Mouse (Mus musculus) lung, embryonic 14.5 days (tissue): ENCODE measurements at regions not wholly inside any gene's neighbourhood (a gene's known extent, or its start where the extent isn't known, plus 50 kb on each side); places are given as distances from the start of the nearest gene placed in this dataset.

Experiments used
- ATAC-seq: fragments of 200-750 bp; cut with Nextera tagmentation; 2 replicates; pipeline ENCODE4 v1.8.0; 2017; ENCODE audit warnings: mild to moderate bottlenecking, moderate TSS enrichment, moderate library complexity; ENCODE audit not compliant: insufficient read depth
- DNase-seq: peaks from one replicate; pipeline ENCODE4 v3.0.0-alpha.2; 2015
- H3K27ac ChIP-seq: fragments of 300-500 bp; sonication (generic); 2 replicates; pipeline ENCODE4 v1.5.1; 2014; ENCODE audit warnings: low read depth, mild to moderate bottlenecking, moderate library complexity
- H3K27me3 ChIP-seq: fragments of 300-500 bp; sonication (generic); 2 replicates; pipeline ENCODE4 v1.6.1; 2014; ENCODE audit warnings: low read length, control low read depth; ENCODE audit not compliant: insufficient read depth
- H3K36me3 ChIP-seq: fragments of 300-500 bp; sonication (generic); 2 replicates; pipeline ENCODE4 v1.6.1; 2014; ENCODE audit warnings: control low read depth; ENCODE audit not compliant: insufficient read depth
- H3K4me1 ChIP-seq: fragments of 300-500 bp; sonication (generic); 2 replicates; pipeline ENCODE4 v1.6.1; 2014; ENCODE audit warnings: antibody characterized with exemption, control low read depth; ENCODE audit not compliant: insufficient read depth
- H3K4me2 ChIP-seq: fragments of 300-500 bp; sonication (generic); 2 replicates; pipeline ENCODE4 v1.6.1; 2014; ENCODE audit warnings: mild to moderate bottlenecking
- H3K4me3 ChIP-seq: fragments of 300-500 bp; sonication (generic); 2 replicates; pipeline ENCODE4 v1.5.1; 2014; ENCODE audit warnings: low read depth, low read length
- H3K9ac ChIP-seq: fragments of 300-500 bp; sonication (generic); 2 replicates; pipeline ENCODE4 v1.6.1; 2014
- H3K9me3 ChIP-seq: fragments of 300-500 bp; sonication (generic); 2 replicates; pipeline ENCODE4 v1.6.1; 2016; ENCODE audit warnings: low read depth, low read length, control low read depth
- CTCF ChIP-seq: IDR thresholded peaks from 2 replicates; pipeline ENCODE4 v1.5.1; 2016; ENCODE audit warnings: antibody characterized with exemption, low read depth
- WGBS: fragments of 180-500 bp; shearing (Covaris S2); extraction: QIAGEN DNeasy Blood & Tissue Kit; methylation state at CpG from one replicate; pipeline ENCODE4 v1.1.7; 2014; 5-methylcytosine and 5-hydroxymethylcytosine counted together

DNA sequence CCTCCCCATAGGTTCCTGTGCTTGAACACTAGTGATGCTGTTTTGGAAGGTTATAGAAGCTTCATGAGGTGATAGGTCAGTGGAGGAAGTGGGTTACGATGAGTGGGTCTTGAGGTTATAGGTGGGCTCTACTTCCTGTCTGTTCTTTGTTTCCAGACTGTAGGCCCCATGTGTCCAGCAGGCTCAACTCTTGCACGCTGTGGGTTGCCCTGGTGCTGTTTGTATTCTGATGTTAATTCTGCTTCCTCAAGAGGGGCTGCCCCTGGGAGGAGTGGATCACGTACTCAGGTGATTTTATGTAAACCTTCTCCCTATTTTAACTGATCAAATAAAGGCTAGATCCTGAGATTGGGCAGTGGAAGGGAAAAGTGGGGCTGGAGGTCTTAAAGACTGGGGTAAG is 60.4 kb upstream of the Rap1gds1 start:
- Histone ChIP-seq H3K4me2 (no peak overlapping the region), H3K27ac (no peak overlapping the region), H3K4me3 (no peak overlapping the region), H3K9ac (no peak overlapping the region), H3K36me3 (no peaks in the 10 kb centered on the region), H3K27me3 (no peaks in the 10 kb centered on the region), H3K9me3 (no peaks in the 10 kb centered on the region), H3K4me1 (no peaks in the 10 kb centered on the region)
- DNase-seq (no peak), ATAC-seq (no peak)
- TF ChIP-seq CTCF: no peak
- WGBS: 63% methylated on average over 3 of the region's 3 CpGs

DNA sequence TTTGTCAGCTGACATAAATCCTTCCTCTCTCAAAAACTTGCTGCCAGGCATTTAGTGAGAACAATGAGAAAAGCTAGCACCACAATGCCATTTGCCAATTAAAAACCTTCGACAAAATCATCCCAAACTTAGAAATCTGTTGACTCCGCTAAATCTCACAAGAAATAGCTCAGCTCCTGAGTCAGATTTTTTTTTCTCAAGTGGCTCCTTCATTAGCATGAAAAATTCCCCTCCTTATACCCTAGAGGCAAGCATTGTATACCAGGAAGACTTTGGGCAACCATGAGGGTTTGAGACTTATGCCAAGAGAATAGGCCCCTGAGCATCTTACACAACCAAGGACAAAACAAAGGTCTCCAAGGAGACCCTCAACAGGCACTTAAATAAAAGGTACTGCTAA is 61.0 kb upstream of the Rap1gds1 start:
- no peaks in the 10 kb centered on the region for H3K36me3 ChIP-seq
- WGBS: 92% methylated on average over 2 of the region's 2 CpGs
- H3K4me3 ChIP-seq: no peak overlapping the region
- ATAC-seq: no peak
- no peak overlapping the region for H3K4me2 ChIP-seq
- TF ChIP-seq CTCF: no peak
- H3K4me1 ChIP-seq: no peaks in the 10 kb centered on the region
- no peak overlapping the region for H3K9ac ChIP-seq
- DNase-seq: no peak
- no peaks in the 10 kb centered on the region for H3K27me3 ChIP-seq
- H3K9me3 ChIP-seq: no peaks in the 10 kb centered on the region
- H3K27ac ChIP-seq: no peak overlapping the region

DNA sequence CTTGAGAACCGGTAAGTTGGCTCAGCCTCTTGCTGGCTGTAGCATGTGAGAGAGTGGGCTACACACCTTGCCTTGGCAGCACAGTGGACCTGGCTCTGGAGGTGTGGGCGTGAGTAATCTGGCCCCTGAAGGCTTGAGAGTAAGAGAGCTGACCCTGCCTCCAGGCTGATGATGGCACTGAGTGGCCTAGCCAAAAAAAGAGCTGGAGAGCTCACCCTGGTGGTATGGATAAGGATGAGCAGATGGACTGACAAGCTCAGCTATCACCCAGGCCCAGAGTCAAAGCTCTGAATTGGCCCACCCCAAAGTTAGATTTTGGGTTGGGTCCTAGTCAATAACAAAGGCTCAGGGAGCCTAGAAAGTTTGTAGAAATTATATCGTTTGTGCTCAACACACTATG is 52.8 kb upstream of the Stpg2 start:
- no peak overlapping the region for H3K4me3 ChIP-seq
- TF ChIP-seq CTCF: peak; percentile 31
- no peaks in the 10 kb centered on the region for H3K27me3 ChIP-seq
- H3K4me1 ChIP-seq: no peaks in the 10 kb centered on the region
- H3K4me2 ChIP-seq: no peak overlapping the region
- no peaks in the 10 kb centered on the region for H3K36me3 ChIP-seq
- no peak overlapping the region for H3K9ac ChIP-seq
- H3K27ac ChIP-seq: no peak overlapping the region
- 61% methylated on average over 3 of the region's 3 CpGs for WGBS
- ATAC-seq (no peak), DNase-seq (peak; percentile 13)
- no peaks in the 10 kb centered on the region for H3K9me3 ChIP-seq

DNA sequence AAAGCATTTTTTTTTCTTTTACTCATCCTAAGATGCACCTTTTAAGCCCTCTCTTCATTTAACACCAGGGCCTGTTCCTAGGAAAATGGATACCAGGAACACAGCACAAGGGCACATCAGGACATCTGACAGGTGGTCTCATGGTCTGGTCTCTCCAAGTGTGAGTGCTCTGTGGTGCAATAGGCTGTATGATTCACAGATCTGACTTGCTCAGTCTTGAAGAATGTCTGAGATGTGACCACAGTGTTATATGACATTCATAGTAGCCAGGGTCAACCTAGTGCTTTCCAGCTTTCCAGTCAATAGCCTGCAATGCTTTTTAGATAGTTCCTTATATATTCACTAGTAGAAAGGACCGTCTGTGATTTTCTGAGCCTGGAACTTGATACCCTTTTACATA is 51.2 kb upstream of the Stpg2 start:
- Histone ChIP-seq H3K4me2 (no peak overlapping the region), H3K9me3 (no peaks in the 10 kb centered on the region), H3K9ac (no peak overlapping the region), H3K27me3 (no peaks in the 10 kb centered on the region), H3K36me3 (no peaks in the 10 kb centered on the region), H3K4me1 (no peaks in the 10 kb centered on the region), H3K4me3 (no peak overlapping the region), H3K27ac (no peak overlapping the region)
- no peak for DNase-seq
- WGBS: 73% methylated on average over 1 of the region's 1 CpGs
- ATAC-seq: no peak
- TF ChIP-seq CTCF: no peak
